Mouse (Mus musculus) midbrain, postnatal 0 days (tissue): Measurements from ENCODE around the gene Poglut1. TPM values are rescaled to one million over a fixed set of nuclear protein-coding genes. Genes with fewer than 3 reads are reported as not detected.

ENCODE experiments used
- ATAC-seq: fragments of 200-750 bp; cut with Nextera tagmentation; 2 replicates; pipeline ENCODE4 v1.8.0; 2017; ENCODE audit warnings: moderate number of reproducible peaks, mild to moderate bottlenecking, moderate TSS enrichment, moderate library complexity; ENCODE audit not compliant: low FRiP score
- DNase-seq: peaks from one replicate; pipeline ENCODE4 v3.0.0-alpha.2; 2015; ENCODE audit warnings: low spot score
- H3K27ac ChIP-seq: fragments of 300-500 bp; sonication (generic); 2 replicates; pipeline ENCODE4 v1.5.1; 2014; ENCODE audit warnings: low read depth, mild to moderate bottlenecking, low read length, mixed read lengths
- H3K27me3 ChIP-seq: fragments of 300-500 bp; sonication (generic); 2 replicates; pipeline ENCODE4 v1.6.1; 2014; ENCODE audit warnings: low read length, control low read depth, mixed read lengths; ENCODE audit not compliant: insufficient read depth
- H3K36me3 ChIP-seq: fragments of 300-500 bp; sonication (generic); 2 replicates; pipeline ENCODE4 v1.6.1; 2014; ENCODE audit warnings: low read length, control low read depth, mixed read lengths; ENCODE audit not compliant: insufficient read depth
- H3K4me1 ChIP-seq: fragments of 300-500 bp; sonication (generic); 2 replicates; pipeline ENCODE4 v1.6.1; 2014; ENCODE audit warnings: mild to moderate bottlenecking, control low read depth, antibody characterized with exemption, low read length, mixed read lengths; ENCODE audit not compliant: insufficient read depth
- H3K4me2 ChIP-seq: fragments of 300-500 bp; sonication (generic); 2 replicates; pipeline ENCODE4 v1.6.1; 2014; ENCODE audit warnings: low read depth, mild to moderate bottlenecking, low read length, mixed read lengths; ENCODE audit not compliant: poor library complexity, severe bottlenecking
- H3K4me3 ChIP-seq: fragments of 300-500 bp; sonication (generic); 2 replicates; pipeline ENCODE4 v1.5.1; 2014; ENCODE audit warnings: low read depth, mild to moderate bottlenecking, low read length, moderate library complexity
- H3K9ac ChIP-seq: fragments of 300-500 bp; sonication (generic); replicated peaks from 2 replicates; pipeline ENCODE4 v1.6.1; 2014; ENCODE audit warnings: mild to moderate bottlenecking, low read length, moderate library complexity, mixed read lengths; ENCODE audit not compliant: poor library complexity, severe bottlenecking
- H3K9me3 ChIP-seq: fragments of 300-500 bp; sonication (generic); 2 replicates; pipeline ENCODE4 v1.6.1; 2016; ENCODE audit warnings: low read length, control low read depth
- CTCF ChIP-seq: IDR thresholded peaks from 2 replicates; pipeline ENCODE4 v1.5.1; 2016; ENCODE audit warnings: antibody characterized with exemption, mild to moderate bottlenecking
- WGBS: fragments of 180-500 bp; shearing (Covaris S2); extraction: QIAGEN DNeasy Blood & Tissue Kit; methylation state at CpG from one replicate; pipeline ENCODE4 v1.1.7; 2014; 5-methylcytosine and 5-hydroxymethylcytosine counted together
- polyA plus RNA-seq: library from polyadenylated mRNA; unstranded; fragments of >200 nt; fragmentation: Nextera tagmentation; extraction: Ambion mirVana; gene quantifications from 2 replicates; pipeline ENCODE4 v1.2.1, GENCODE M21; 2015
- total RNA-seq: library from RNA; depleted of rRNA; stranded (reverse); fragments of >200 nt; gene quantifications from 2 replicates; pipeline ENCODE4 v1.2.3, GENCODE M21; 2014

The Poglut1 gene
- total and polyA plus RNA-seq, 2 experiments from 2014 or later = 33.1 to 41.5 TPM

DNA sequence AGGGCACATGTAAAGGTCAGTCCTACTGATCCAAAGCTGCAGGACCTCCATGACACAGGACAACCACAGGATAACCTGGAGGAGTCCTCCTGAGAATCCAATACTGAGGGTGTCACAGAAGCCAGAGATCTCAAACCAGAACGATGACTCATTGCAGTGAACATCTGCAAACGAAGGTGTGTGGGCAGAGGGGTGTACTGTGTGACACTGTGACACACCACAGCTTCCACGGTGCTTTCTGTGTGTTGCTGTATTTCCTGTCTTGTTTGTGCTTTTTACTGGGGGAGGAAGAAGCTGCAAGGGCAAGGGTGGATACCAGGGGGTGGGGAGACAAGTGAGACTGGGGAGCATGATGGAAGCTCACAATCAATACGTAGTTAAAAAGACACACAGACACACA is 46.5 kb downstream of the Poglut1 start:
- Histone ChIP-seq H3K36me3 (peaks cover 43% of the 10 kb centered on the region), H3K27me3 (no peaks in the 10 kb centered on the region), H3K4me3 (no peak overlapping the region), H3K4me2 (no peak overlapping the region), H3K9me3 (no peaks in the 10 kb centered on the region), H3K27ac (no peak overlapping the region), H3K4me1 (no peaks in the 10 kb centered on the region), H3K9ac (no peak overlapping the region)
- no peak for TF ChIP-seq CTCF
- ATAC-seq (no peak), DNase-seq (no peak)
- 94% methylated on average over 4 of the region's 4 CpGs for WGBS

DNA sequence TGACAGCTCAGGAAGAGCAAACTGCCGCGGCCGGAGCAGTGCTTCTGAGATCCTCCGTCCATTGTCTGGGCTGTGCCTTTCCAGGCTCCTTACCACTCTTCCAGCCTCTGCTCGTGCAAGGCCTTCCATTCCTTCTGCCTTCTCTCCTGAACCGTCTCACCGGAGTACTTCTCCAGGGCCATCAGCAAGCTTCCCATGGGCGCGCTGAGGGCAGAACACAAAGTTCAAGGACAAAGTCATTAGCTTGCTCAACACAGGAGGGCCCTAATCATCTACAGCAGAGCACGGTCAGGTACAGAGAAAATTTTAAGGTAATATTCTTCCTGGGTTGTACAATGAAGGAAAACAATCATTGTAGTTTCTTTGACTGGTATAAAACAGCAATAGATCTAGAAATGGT is 47.6 kb downstream of the Poglut1 start:
- H3K27me3 ChIP-seq = no peaks in the 10 kb centered on the region
- H3K36me3 ChIP-seq = peaks cover 48% of the 10 kb centered on the region
- H3K9ac ChIP-seq = 0 out of 2 replicates have a peak overlapping the region, but pooled peaks have one; percentile 4
- H3K9me3 ChIP-seq = no peaks in the 10 kb centered on the region
- H3K4me2 ChIP-seq = no peak overlapping the region
- 90% methylated on average over 10 of the region's 10 CpGs for WGBS
- ATAC-seq (no peak), DNase-seq (no peak)
- no peak overlapping the region for H3K4me3 ChIP-seq
- H3K27ac ChIP-seq = no peak overlapping the region
- TF ChIP-seq CTCF = no peak
- H3K4me1 ChIP-seq = no peaks in the 10 kb centered on the region

DNA sequence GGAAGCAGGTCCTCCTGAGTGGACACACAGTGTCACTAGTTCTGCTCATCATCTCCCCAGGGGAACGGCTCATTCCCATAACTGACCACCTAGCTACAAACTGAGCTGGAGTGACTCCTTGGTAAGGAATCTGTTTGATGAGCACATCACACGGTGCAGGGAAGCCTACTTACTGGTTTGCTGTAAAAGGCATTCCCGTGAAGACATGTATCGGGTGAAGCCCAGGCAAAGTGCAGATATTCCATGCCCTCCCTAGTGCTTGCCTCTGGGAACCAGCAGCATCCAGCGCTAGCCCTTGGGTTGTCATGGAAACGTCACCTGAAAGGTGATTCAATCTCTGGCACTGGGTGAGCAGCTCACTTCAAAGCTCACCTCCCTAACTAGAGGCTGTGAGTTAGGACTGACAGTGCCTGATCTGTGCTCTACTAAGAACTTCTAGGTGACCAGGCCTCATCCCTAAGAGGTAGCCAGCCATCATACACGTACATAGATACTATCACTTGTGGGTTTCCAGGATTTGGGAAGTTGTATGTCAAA is 53.4 kb downstream of the Poglut1 start:
- Histone ChIP-seq H3K4me3 (no peak overlapping the region), H3K27me3 (no peaks in the 10 kb centered on the region), H3K4me1 (no peaks in the 10 kb centered on the region), H3K9ac (no peak overlapping the region), H3K27ac (no peak overlapping the region), H3K9me3 (no peaks in the 10 kb centered on the region), H3K4me2 (no peak overlapping the region), H3K36me3 (peaks cover 24% of the 10 kb centered on the region)
- DNase-seq = no peak
- WGBS = 73% methylated on average over 7 of the region's 7 CpGs
- ATAC-seq = no peak
- no peak for TF ChIP-seq CTCF

DNA sequence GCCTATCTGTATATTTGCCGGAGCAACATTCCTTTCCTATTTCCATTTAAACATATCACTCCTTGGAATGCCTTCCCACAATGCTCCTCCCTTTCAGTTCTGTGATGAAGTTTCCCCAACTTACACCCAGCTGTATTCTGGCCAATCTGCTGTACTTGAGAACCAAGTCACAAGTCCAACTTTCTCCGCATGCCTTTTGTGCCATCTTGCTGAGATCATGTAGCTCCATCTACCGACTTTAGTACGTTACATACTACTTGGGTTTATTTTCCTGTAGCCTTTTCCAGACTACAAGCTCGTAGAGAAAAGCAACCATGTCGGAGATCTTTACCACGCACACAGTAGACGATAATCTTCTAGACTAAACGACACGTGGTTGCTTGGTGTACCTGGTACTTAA is 56.2 kb downstream of the Poglut1 start:
- TF ChIP-seq CTCF = peak; percentile 52
- no peak overlapping the region for H3K9ac ChIP-seq
- no peaks in the 10 kb centered on the region for H3K4me1 ChIP-seq
- ATAC-seq (no peak), DNase-seq (peak; percentile 39)
- H3K27ac ChIP-seq = no peak overlapping the region
- H3K4me3 ChIP-seq = no peak overlapping the region
- no peaks in the 10 kb centered on the region for H3K27me3 ChIP-seq
- no peaks in the 10 kb centered on the region for H3K9me3 ChIP-seq
- 92% methylated on average over 10 of the region's 10 CpGs for WGBS
- H3K4me2 ChIP-seq = no peak overlapping the region
- peaks cover 16% of the 10 kb centered on the region; the same call in 1 of the 2 replicates for H3K36me3 ChIP-seq

DNA sequence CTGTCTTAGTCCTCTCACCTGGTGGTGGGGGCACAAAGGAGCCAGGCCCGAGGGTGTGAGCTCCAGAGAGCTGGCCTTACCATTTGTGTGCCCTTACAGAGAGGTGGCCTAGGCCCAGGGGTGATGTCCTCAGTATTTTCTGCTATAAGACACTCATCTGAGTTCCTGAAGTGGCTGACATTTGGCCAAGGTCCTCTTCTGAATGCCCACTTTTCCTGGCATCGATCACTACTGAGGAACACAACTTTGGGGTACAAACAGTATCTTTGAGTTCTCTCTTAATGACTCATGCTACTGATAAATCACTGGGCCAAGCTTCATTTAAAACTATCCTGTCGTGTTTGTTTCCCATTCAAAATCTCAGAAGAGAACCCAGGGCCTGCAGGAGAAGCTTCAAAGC is 57.5 kb downstream of the Poglut1 start:
- H3K4me3 ChIP-seq = no peak overlapping the region
- 88% methylated on average over 3 of the region's 3 CpGs for WGBS
- H3K4me2 ChIP-seq = no peak overlapping the region
- H3K4me1 ChIP-seq = no peaks in the 10 kb centered on the region
- no peak for ATAC-seq
- H3K9me3 ChIP-seq = no peaks in the 10 kb centered on the region
- H3K36me3 ChIP-seq = peaks cover 5% of the 10 kb centered on the region; the same call in 1 of the 2 replicates
- no peak for TF ChIP-seq CTCF
- no peaks in the 10 kb centered on the region for H3K27me3 ChIP-seq
- no peak overlapping the region for H3K9ac ChIP-seq
- DNase-seq = no peak
- H3K27ac ChIP-seq = no peak overlapping the region

DNA sequence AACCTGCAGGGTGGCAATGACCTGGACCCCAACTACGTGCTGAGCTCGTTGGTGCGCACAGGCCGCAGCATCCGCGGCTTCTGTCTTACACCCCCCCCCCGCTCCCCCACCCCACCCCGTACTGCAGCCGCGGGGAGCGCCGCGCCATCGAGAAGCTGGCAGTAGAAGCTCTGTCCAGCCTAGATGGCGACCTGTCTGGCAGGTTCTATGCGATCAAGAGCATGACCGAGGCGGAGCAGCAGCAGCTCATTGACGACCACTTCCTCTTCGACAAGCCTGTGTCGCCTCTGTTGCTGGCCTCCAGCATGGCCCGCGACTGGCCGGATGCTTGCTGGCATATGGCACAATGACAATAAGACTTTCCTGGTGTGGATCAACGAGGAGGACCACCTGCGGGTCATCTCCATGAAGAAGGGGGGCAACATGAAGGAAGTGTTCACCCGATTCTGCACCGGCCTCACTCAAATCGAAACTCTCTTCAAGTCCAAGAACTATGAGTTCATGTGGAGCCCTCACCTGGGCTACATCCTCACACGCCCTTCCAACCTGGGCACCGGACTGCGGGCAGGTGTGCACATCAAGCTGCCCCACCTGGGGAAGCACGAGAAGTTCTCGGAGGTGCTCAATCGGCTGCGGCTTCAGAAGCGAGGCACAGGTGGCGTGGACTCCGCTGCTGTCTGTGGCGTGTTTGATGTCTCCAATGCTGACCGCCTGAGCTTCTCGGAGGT is 66.3 kb downstream of the Poglut1 start:
- WGBS = 46% methylated on average over 36 of the region's 42 CpGs
- no peak for DNase-seq
- H3K27me3 ChIP-seq = 0 out of 2 replicates have a peak, but pooled peaks cover 3% of the 10 kb centered on the region
- 0 out of 2 replicates have a peak, but pooled peaks have one; percentile 27 for ATAC-seq
- no peak overlapping the region for H3K27ac ChIP-seq
- peak overlapping the region; percentile 36 for H3K4me2 ChIP-seq
- no peaks in the 10 kb centered on the region for H3K36me3 ChIP-seq
- no peaks in the 10 kb centered on the region for H3K4me1 ChIP-seq
- H3K9ac ChIP-seq = no peak overlapping the region
- H3K9me3 ChIP-seq = no peaks in the 10 kb centered on the region
- TF ChIP-seq CTCF = no peak
- H3K4me3 ChIP-seq = peak overlapping the region; percentile 22
